Mouse (Mus musculus) small intestine, adult 2 months (tissue): ENCODE measurements at regions not wholly inside any gene's neighbourhood (a gene's known extent, or its start where the extent isn't known, plus 50 kb on each side); places are given as distances from the start of the nearest gene placed in this dataset.

Experiments used
- CTCF ChIP-seq: fragments of 200-500 bp; IDR thresholded peaks from 2 replicates; pipeline ENCODE4 v1.5.1; 2012; ENCODE audit warnings: low read depth, mild to moderate bottlenecking, control low read depth, inconsistent platforms, low read length, moderate library complexity, mixed read lengths; ENCODE audit not compliant: insufficient replicate concordance, insufficient read length; ENCODE audit errors: extremely low read depth
- POLR2A ChIP-seq: fragments of 200-500 bp; IDR thresholded peaks from 2 replicates; pipeline ENCODE4 v1.6.1; 2012; ENCODE audit warnings: low read depth, mild to moderate bottlenecking, control low read depth, inconsistent platforms, low read length, moderate library complexity

- no peak for TF ChIP-seq CTCF
- TF ChIP-seq POLR2A: no peak
Observed at GRCm38 (mm10) chr3:70312034-70312433, 304.6 kb downstream of the Otol1 start.
